Mouse (Mus musculus) layer of hippocampus, adult 2 months (tissue): ENCODE data around the gene Chrna5. TPM values are rescaled to one million over a fixed set of nuclear protein-coding genes. Genes with fewer than 3 reads are reported as not detected.
A peak's percentile ranks its signal among the peaks of the same experiment; 100 is the strongest.
"Not testable (repeated sequence)": the region's sequence is repeated elsewhere in the genome, so short reads cannot be mapped to it uniquely, and the experiment has no call there.

Experiments
- DNase-seq, 2 experiments: peaks; one replicate each; pipeline ENCODE4 v3.0.0; 2022; ENCODE audit warnings: low spot score in 2 of 2
- H3K27ac ChIP-seq: fragments of 200-600 bp; 2 replicates; pipeline ENCODE4 v1.8.1; 2022
- H3K4me3 ChIP-seq: fragments of 200-600 bp; 2 replicates; pipeline ENCODE4 v1.8.1; 2022; ENCODE audit warnings: mild to moderate bottlenecking
- CTCF ChIP-seq: fragments of 200-600 bp; conservative IDR thresholded peaks from 2 replicates; pipeline ENCODE4 v1.8.1; 2022; ENCODE audit warnings: antibody characterized with exemption, mild to moderate bottlenecking, moderate library complexity
- long read RNA-seq, 2 experiments: library from polyadenylated mRNA; stranded (forward); transcript quantifications; one replicate each; pipeline ENCODE4 v2.0.0; 2021; ENCODE audit warnings: borderline mapping rate in 2 of 2
- total RNA-seq, 2 experiments: library from RNA; stranded (reverse); gene quantifications; 2 replicates each; pipeline ENCODE4 v1.2.3; 2021

Gene Chrna5
- total RNA-seq, result 1 to 10 TPM; 7.4 to 7.8 TPM
- long read RNA-seq, experiment 1, partial matches to known transcripts, result 0 of 5 reads
- long read RNA-seq, experiment 1, other reads (novel, unspliced or antisense), result 1 of 5 reads
- long read RNA-seq, experiment 2, partial matches to known transcripts, result 0 of 4 reads
- long read RNA-seq, experiment 2, other reads (novel, unspliced or antisense), result 1 of 4 reads

DNA sequence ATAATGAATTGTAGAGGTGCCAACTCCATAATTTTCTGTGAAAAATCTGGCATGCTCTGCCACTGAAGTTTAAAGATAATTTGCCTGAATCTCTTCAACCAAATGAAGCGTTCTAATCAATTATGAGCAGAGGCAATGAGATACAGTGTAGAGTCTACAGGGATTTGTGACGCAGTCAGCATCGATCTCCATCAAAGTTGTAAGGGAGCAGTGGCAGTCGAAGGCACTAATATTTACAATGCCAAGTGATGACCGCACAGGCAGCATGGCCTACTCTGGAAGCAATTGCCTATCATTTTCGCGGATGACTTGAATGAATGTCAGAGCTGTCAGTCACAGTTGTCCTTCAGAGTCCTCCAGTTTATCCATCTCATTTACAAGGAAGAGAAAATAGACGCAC is at the start of gene Chrna5:
TSS of gene Chrna5 (plus strand) at position 207 of the 400 bp plus-strand sequence.
- no peak for DNase-seq
- Histone ChIP-seq H3K4me3 (peak within 1 kb of the TSS; percentile 53), H3K27ac (no peak within 1 kb of the TSS)
- no peak for TF ChIP-seq CTCF

DNA sequence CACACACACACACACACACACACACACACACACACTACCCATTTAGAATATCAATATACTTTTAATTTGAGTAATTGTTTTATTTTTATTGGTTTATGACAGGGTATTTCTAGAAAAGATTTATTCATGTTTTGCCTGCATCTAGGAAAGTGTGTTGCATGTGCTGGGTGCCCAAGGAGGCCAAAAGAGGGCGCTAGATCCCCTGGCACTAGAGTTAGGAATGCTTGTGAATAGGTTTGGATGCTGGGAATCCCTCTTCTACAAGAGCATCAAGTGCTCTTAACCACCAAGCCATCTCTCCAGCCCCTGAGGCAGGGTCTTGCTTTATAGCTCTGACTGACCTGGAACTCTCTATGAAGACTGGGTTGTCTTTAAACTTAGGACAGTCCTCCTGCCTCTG is 48.9 kb upstream of the Chrna5 start:
- H3K4me3 ChIP-seq, result no peak overlapping the region
- DNase-seq, result no peak
- H3K27ac ChIP-seq, result no peak overlapping the region
- peak; percentile 43 for TF ChIP-seq CTCF

DNA sequence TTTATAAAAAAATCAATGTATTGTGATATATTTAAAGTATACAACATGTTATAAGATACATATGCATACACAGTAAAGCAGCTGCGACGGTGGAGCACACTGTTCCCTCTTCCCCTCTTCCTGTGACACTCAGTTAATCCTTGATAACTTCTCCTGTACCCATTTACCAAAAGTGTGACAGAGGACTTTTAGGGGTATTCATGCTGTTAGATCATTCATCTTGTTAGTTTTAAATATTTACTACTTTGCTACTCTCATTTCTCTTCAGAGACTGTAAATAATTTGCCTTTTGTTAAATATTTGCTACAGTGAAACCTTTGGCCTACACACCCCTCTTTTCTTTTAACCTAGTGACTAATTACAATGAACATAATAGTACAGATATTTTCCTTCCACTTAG is 48.3 kb upstream of the Chrna5 start:
- Histone ChIP-seq H3K27ac (no peak overlapping the region), H3K4me3 (no peak overlapping the region)
- DNase-seq, result no peak
- no peak for TF ChIP-seq CTCF

DNA sequence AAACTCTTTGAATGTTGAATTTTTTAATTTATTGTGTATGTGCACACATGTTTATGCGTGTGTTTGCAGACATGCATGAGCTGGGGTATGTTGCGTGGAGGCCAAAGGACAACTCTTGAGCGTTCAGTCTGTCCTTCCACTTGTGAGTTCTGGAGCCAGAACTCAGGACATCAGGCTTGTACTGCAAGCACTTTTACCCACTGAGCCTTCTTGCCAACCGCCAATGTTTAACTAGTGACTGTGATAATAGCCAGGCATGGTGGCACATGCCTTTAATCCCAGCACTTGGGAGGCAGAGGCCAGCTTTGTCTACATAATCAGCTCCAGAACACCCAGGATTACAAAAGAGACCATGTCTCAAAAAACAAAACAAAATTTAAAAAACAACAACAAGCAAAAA is 38.6 kb upstream of the Chrna5 start:
- TF ChIP-seq CTCF, result no peak
- DNase-seq, result no peak
- Histone ChIP-seq H3K27ac (no peak overlapping the region), H3K4me3 (no peak overlapping the region)

DNA sequence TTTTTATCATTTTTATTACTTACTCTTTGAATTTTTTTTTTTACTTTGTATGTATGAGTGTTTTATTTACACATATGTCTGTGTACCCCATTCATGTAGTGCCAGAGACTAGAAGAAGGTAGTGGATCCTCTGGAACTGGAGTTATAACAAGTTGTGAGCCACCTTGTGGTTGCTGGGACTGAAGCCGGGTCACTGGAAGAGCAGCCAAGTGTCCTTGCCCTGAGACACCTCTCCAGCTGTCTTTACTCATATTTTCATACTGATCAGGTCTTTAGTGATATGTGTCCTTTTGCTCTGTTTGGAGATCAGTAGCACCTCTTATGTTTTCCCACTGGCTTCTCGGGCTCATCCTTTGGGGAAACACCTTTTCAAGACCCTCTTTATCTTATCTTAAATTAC is 36.2 kb upstream of the Chrna5 start:
- H3K27ac ChIP-seq, result no peak overlapping the region
- no peak for TF ChIP-seq CTCF
- DNase-seq, result no peak
- no peak overlapping the region for H3K4me3 ChIP-seq

DNA sequence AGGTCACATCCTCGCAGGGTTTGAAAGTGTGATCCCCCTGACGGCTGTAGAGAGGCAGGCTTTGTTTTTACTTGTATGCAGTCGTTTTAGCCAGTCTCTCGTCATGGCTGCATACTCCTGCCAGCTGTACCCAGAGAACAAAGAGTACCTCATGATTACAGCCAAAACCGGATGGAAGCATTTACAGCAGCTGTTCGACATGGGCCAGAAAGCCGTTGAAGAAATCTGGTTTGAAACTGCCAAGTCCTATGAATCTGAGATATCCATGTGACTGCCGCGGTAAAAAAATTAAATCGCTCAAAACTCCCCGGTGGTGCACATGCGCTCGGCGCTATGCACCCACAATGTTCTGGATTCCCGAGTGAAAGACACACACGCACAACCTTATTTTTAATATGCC is 34.4 kb upstream of the Chrna5 start:
- peak in 1 of 2 experiments; percentile 14 for DNase-seq
- H3K27ac ChIP-seq, result peak overlapping the region; percentile 59; the same call in 1 of the 2 replicates
- no peak for TF ChIP-seq CTCF
- no peak overlapping the region for H3K4me3 ChIP-seq

DNA sequence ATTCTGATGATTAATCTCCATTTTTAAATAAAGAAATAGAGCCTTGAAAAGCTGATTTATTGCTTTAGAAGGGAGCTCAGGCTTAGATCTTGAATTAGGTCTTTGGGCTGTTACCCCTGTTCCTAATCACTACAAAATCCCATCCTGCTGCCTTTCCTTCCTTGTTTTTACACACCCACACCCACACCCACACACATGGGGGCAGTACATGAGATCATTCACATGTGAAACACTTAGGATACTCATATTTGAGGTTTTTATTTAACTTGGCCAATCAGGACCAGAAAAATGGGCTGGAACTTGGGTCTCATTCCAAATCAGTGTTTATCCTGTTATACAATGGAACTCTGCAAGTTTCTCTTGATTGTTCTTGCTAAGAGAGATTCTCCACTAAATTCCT is 31.2 kb upstream of the Chrna5 start:
- DNase-seq, result no peak
- H3K27ac ChIP-seq, result no peak overlapping the region
- TF ChIP-seq CTCF, result no peak
- H3K4me3 ChIP-seq, result no peak overlapping the region

DNA sequence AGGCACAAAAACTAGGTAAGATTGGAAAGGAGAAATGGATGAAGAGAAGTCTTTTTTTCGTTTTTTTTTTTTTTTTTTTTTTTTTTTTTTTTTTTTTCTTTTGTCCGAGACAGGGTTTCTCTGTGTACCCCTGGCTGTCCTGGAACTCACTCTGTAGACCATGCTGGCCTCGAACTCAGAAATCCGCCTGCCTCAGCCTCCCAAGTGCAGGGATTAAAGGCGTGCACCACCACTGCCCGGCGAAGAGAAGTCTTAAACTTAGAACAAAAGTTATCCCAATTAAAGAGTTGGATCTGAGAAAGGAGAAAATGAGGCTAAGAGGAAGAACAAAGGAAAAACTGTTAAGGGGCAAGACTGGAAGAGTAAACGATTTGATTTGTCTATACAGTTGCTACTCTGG is 30.5 kb upstream of the Chrna5 start:
- DNase-seq, result not testable (repeated sequence)
- peak overlapping the region; percentile 95 for H3K27ac ChIP-seq
- peak overlapping the region; percentile 83 for H3K4me3 ChIP-seq

DNA sequence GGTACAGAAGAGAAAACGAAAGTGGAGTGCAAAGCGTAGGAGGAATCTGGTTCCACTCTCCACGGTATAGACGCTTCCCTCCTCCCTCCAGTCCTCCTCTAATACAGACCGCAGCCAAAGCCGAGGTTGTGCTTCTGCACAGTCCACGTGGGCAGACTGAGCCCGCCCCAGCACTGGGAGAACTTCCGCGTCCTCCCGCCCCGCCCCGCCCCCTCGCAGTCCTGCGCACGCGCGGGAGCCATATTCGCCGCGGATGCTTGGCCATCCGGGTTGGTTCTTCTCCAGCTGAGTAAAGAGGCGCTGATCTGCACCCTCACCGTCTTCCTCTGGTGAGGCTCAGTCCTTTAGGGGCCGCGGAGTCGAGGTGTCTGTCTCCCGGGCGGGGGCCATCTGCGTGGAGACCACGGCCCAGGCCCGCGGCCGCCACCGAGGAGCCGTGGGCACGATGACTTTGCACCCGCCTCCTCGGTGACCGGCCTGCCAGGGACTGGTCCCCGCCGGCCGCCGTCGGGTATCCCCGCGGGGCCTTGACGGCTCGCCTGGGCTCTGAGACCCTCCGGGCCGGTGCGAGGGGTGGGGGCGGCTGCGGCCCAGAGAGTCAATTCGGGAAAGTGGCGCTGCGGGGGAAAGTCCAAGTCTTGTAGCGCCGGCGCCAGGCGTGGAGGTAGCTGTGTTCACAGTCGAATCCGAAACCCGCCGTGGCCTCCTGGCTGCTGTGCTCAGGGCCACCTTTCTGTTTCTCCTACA is 29.9 kb upstream of the Chrna5 start, which contains the start of the genes Psma4 and AY074887:
TSS of gene Psma4 (plus strand) at position 216 of the 747 bp plus-strand sequence.
TSS of gene AY074887 (minus strand) at position 424 of the 747 bp plus-strand sequence.
- TF ChIP-seq CTCF, result no peak
- H3K27ac ChIP-seq, result peak within 1 kb of the TSS; percentile 95
- DNase-seq, result peak; percentile 85 to 86
- peak within 1 kb of the TSS; percentile 83 for H3K4me3 ChIP-seq

DNA sequence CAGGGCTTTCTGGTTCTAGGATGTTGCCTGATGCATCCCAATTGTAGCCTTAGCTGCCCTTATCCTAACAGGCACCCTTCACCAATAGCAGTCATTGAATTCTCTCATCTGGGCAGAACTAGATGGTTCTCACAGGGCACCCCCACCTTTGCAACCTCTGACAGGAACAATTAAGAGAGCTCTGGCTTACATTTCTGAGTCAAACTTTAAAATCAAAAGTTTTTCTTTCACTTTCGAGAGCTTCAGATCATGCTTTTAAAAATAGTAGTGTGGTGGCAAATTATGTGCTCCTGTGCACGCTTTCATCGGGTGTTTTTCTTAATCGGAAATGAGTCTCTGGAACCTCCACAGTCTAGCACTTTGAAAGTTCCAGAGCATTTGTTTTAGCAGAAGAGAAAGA is 19.6 kb upstream of the Chrna5 start:
- TF ChIP-seq CTCF, result no peak
- no peak overlapping the region for H3K27ac ChIP-seq

DNA sequence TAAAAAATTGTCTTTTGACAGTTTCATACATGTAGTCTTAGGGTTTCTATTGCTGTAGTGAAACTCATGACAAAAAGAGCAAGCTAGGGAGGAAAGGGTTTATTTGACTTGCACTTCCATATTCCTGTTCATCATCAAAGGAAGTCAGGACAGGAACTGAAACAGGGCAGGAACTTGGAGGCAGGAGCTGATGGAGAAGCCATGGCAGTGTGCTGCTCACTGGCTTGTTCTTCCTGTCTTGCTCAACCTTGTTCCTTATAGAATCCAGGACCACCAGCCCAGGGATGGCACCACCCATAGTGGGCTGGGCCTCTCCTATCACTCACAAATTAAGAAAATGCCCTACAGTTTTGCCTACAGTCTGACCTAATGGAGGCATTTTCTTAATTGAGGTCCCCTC is 17.0 kb upstream of the Chrna5 start:
- TF ChIP-seq CTCF, result no peak
- Histone ChIP-seq H3K4me3 (no peak overlapping the region), H3K27ac (no peak overlapping the region)
- no peak for DNase-seq

More for the DNA sequence above, 19.6 kb upstream of the Chrna5 start:
- no peak overlapping the region for H3K4me3 ChIP-seq
- no peak for DNase-seq

DNA sequence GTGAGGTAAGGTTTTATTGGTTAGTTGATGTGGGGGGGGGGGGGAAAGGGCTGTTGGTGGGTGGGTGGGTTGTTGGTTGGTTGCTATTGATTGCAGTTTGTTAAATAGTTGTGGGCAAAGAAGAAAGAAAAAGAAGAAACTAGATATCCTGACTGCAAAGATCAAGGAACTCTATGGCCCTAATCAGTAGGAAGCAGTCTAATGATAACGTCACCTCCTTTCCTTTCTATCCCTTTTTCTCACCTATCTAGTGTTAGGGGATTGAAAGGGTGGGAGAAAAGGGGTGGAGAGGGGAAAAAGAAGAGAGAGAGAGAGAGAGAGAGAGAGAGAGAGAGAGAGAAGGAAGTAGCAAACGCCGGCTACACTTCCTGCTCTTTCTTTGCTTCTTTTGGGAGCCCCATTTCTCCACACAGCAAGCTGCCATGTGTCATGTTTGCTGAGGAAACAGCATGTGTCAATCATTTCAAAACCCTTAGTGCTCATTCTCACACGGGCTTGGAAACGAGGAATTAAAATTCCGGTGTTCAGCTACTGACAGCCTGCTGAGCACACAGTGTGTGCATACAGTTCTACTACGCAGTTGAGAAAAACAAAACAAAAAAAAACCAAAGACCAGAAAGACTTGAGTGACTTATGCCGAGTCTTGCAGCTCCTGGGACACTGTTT is 10.6 kb upstream of the Chrna5 start:
- DNase-seq, result no peak
- H3K27ac ChIP-seq, result no peak overlapping the region
- no peak overlapping the region for H3K4me3 ChIP-seq
- TF ChIP-seq CTCF, result no peak
